Mouse (Mus musculus): ENCODE measurements at regions not wholly inside any gene's neighbourhood (a gene's known extent, or its start where the extent isn't known, plus 50 kb on each side); places are given as distances from the start of the nearest gene placed in this dataset.

- TF ChIP-seq CTCF (IDR thresholded peaks at IDR 0.05; ENCODE audit: low read depth) (no peak), EP300 (IDR thresholded peaks at IDR 0.05; ENCODE audit: low read depth) (no peak)
Measured at GRCm38 (mm10) chr2:105607969-105608538, 60.6 kb upstream of the Pax6 start.
